Mouse (Mus musculus) ES-E14 (cell line): Measurements from ENCODE around the gene Ccdc85a. TPM values are rescaled to one million over a fixed set of nuclear protein-coding genes. Genes with fewer than 3 reads are reported as not detected.
"Not testable (repeated sequence)": the region's sequence is repeated elsewhere in the genome, so short reads cannot be mapped to it uniquely, and the experiment has no call there.

Experiments used
- DNase-seq: peaks from one replicate; pipeline ENCODE4 v3.0.0-alpha.2; 2013; ENCODE audit warnings: low read depth, low spot score
- H3K27ac ChIP-seq: 2 replicates; pipeline ENCODE4 v1.5.1; 2012; ENCODE audit warnings: low read depth, mild to moderate bottlenecking, low read length, moderate library complexity, mixed read lengths; ENCODE audit not compliant: poor library complexity, insufficient read depth, severe bottlenecking
- H3K36me3 ChIP-seq: 2 replicates; pipeline ENCODE4 v1.6.1; 2012; ENCODE audit warnings: mild to moderate bottlenecking, low read length, moderate library complexity, mixed read lengths; ENCODE audit not compliant: control insufficient read depth, poor library complexity, insufficient read depth, severe bottlenecking
- H3K4me1 ChIP-seq, 2 experiments: fragments of 150-350 bp in 1 of 2; sonication (generic) in 1 of 2; 2 replicates each; pipeline ENCODE4 v1.6.1; 2012; ENCODE audit warnings: low read length in 2 of 2, mild to moderate bottlenecking in 1 of 2, mixed read lengths in 1 of 2; ENCODE audit not compliant: control insufficient read depth in 2 of 2, insufficient read depth in 2 of 2, poor library complexity in 1 of 2
- H3K4me3 ChIP-seq, 2 experiments: fragments of 150-350 bp in 1 of 2; sonication (generic) in 1 of 2; 2 replicates each; pipeline ENCODE4 v1.5.1; 2012; ENCODE audit warnings: low read length in 2 of 2, low read depth in 1 of 2, mild to moderate bottlenecking in 1 of 2, mixed read lengths in 1 of 2; ENCODE audit not compliant: insufficient read depth in 1 of 2, poor library complexity in 1 of 2, severe bottlenecking in 1 of 2
- H3K9ac ChIP-seq: 2 replicates; pipeline ENCODE4 v1.6.1; 2012; ENCODE audit warnings: low read depth, mild to moderate bottlenecking, low read length, mixed read lengths; ENCODE audit not compliant: poor library complexity, insufficient read depth, severe bottlenecking
- H3K9me3 ChIP-seq: fragments of 150-350 bp; sonication (generic); 2 replicates; pipeline ENCODE4 v1.6.1; 2012; ENCODE audit warnings: low read depth, mild to moderate bottlenecking, low read length; ENCODE audit not compliant: control insufficient read depth, insufficient read depth
- CHD2 ChIP-seq: IDR thresholded peaks from 2 replicates; pipeline ENCODE4 v1.6.1; 2014; ENCODE audit warnings: mild to moderate bottlenecking, low read depth, low read length, inconsistent platforms
- HCFC1 ChIP-seq: IDR thresholded peaks from 2 replicates; pipeline ENCODE4 v1.6.1; 2012; ENCODE audit warnings: low read length, inconsistent platforms, borderline replicate concordance; ENCODE audit not compliant: insufficient read depth
- MAFK ChIP-seq: IDR thresholded peaks from 2 replicates; pipeline ENCODE4 v1.6.1; 2014; ENCODE audit warnings: mild to moderate bottlenecking, low read depth, low read length, inconsistent platforms; ENCODE audit not compliant: insufficient read depth
- ZC3H11A ChIP-seq: IDR thresholded peaks from 2 replicates; pipeline ENCODE4 v1.6.1; 2012; ENCODE audit warnings: low read depth, mild to moderate bottlenecking, inconsistent platforms, low read length, borderline replicate concordance
- ZNF384 ChIP-seq: IDR thresholded peaks from 2 replicates; pipeline ENCODE4 v1.6.1; 2012; ENCODE audit warnings: low read depth, low read length, inconsistent platforms
- in situ Hi-C, 2 experiments: fragments of 600-800 bp; cut with MboI; formaldehyde crosslinking; loops; one replicate each; pipeline ENCODE4 v1.15.1; 2025; ENCODE audit warnings: low sequenced_read_pairs in 2 of 2, inconsistent platforms in 1 of 2; ENCODE audit not compliant: unreplicated experiment in 2 of 2
- total RNA-seq: library from RNA; depleted of rRNA; stranded (reverse); fragments of 300-350 nt; gene quantifications from 2 replicates; pipeline ENCODE4 v1.2.3, GENCODE M21; 2012

Gene Ccdc85a
- total RNA-seq, 1 experiment, result 1.7 TPM

GRCm38 (mm10) chr11:28374636-28375035 is 209.5 kb downstream of the Ccdc85a start:
- Histone ChIP-seq H3K4me1 (no peaks in the 10 kb centered on the region), H3K9ac (no peak overlapping the region), H3K36me3 (no peaks in the 10 kb centered on the region), H3K4me3 (no peak overlapping the region), H3K27ac (no peak overlapping the region), H3K9me3 (no peaks in the 10 kb centered on the region)
- TF ChIP-seq ZNF384 (no peak), HCFC1 (no peak), MAFK (peak; percentile 79)
- in situ Hi-C loops, result no loop called here
- no peak for DNase-seq

- not testable (repeated sequence) for H3K9ac ChIP-seq, H3K27ac ChIP-seq
Observed at GRCm38 (mm10) chr11:28371381-28371780, 212.7 kb downstream of the Ccdc85a start.

GRCm38 (mm10) chr11:28365929-28366244 is 218.2 kb downstream of the Ccdc85a start:
- no peak for DNase-seq
- no peak for TF ChIP-seq CHD2
- H3K9me3 ChIP-seq, result no peaks in the 10 kb centered on the region
- peaks cover 0 to 6% of the 10 kb centered on the region in 2 experiments; a peak in 1 of 4 replicates for H3K4me1 ChIP-seq
- H3K36me3 ChIP-seq, result no peaks in the 10 kb centered on the region
- no peak overlapping the region for H3K9ac ChIP-seq
- in situ Hi-C loops, result no loop called here
- H3K4me3 ChIP-seq, result no peak overlapping the region; a peak in 1 of 4 replicates
- no peak overlapping the region for H3K27ac ChIP-seq

More at GRCm38 (mm10) chr11:28371381-28371780, 212.7 kb downstream of the Ccdc85a start:
- H3K36me3 ChIP-seq, H3K9me3 ChIP-seq, H3K4me1 ChIP-seq, DNase-seq, H3K4me3 ChIP-seq, in situ Hi-C loops: not testable (repeated sequence)

GRCm38 (mm10) chr11:28365209-28365928 is 218.8 kb downstream of the Ccdc85a start:
- Histone ChIP-seq H3K27ac (no peak overlapping the region), H3K4me1 (peaks cover 0 to 6% of the 10 kb centered on the region in 2 experiments; a peak in 1 of 4 replicates), H3K9me3 (no peaks in the 10 kb centered on the region), H3K36me3 (no peaks in the 10 kb centered on the region), H3K9ac (0 out of 2 replicates have a peak overlapping the region, but pooled peaks have one; percentile 5), H3K4me3 (peak overlapping the region; percentile 3 to 9; a peak in 2 of 4 replicates)
- in situ Hi-C loops, result no loop called here
- TF ChIP-seq HCFC1 (0 out of 2 replicates have a peak, but pooled peaks have one; percentile 29), MAFK (no peak), ZNF384 (no peak), CHD2 (0 out of 2 replicates have a peak, but pooled peaks have one; percentile 55)
- DNase-seq, result peak; percentile 65

- no peaks in the 10 kb centered on the region for H3K36me3 ChIP-seq
- H3K9ac ChIP-seq, result no peak overlapping the region
- H3K27ac ChIP-seq, result no peak overlapping the region
- in situ Hi-C loops, result no loop called here
- DNase-seq, result no peak
- no peaks in the 10 kb centered on the region for H3K9me3 ChIP-seq
- no peak overlapping the region for H3K4me3 ChIP-seq
- no peak for TF ChIP-seq HCFC1
- no peak for TF ChIP-seq ZNF384
- TF ChIP-seq MAFK, result no peak
- TF ChIP-seq CHD2, result no peak
- no peak for TF ChIP-seq ZC3H11A
- no peaks in the 10 kb centered on the region for H3K4me1 ChIP-seq
Observed at GRCm38 (mm10) chr11:28343465-28343864, 240.7 kb downstream of the Ccdc85a start.
